Mouse (Mus musculus): ENCODE data around the gene Hsd11b1. TPM values are rescaled to one million over a fixed set of nuclear protein-coding genes. Genes with fewer than 3 reads are reported as not detected.

Hsd11b1 gene
- total and polyA plus RNA-seq, 3 experiments = 10.5 to 20.9 (median 15.1) TPM

DNA sequence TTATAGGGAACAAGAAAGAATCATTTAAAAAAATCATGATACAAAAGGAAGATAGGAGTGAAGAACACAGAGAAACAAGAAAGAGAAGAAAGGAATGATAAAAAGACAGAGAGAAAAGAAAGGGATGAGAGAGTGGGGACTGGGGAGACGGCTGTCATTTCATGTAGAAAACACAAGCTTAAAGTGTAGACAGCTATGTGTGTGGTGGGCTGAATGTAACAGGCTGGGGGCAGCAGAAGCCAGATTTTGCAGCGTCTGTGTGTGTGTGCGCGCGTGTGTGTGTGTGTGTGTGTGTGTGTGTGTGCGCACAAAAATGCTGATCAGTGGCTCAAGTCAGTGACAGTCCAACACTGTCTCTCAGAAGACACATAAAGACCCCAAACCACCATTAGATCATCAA, 19.6 kb downstream of the Hsd11b1 start:
- intact Hi-C loops (cut with DNase I) = no loop called here
- 83% methylated on average over 6 of the region's 6 CpGs for WGBS
- Histone ChIP-seq H3K27me3 (ENCODE audit: control insufficient read depth, insufficient read depth, low read length) (no peaks in the 10 kb centered on the region), H3K79me2 (replicated peaks; ENCODE audit: control insufficient read depth, insufficient read depth, low read length) (no peaks in the 10 kb centered on the region), H3K4me1 (ENCODE audit: control insufficient read depth, insufficient read depth, low read length) (peaks cover 7% of the 10 kb centered on the region), H3K36me3 (ENCODE audit: control insufficient read depth, insufficient read depth, low read length) (peaks cover 4% of the 10 kb centered on the region), H3K4me3 (no peak overlapping the region), H3K9ac (ENCODE audit: low read depth, low read length) (no peak overlapping the region), H3K27ac (no peak overlapping the region; the same call in 1 of the 2 replicates)
- TF ChIP-seq EP300 (IDR thresholded peaks at IDR 0.05; ENCODE audit: insufficient read depth, low read depth, low read length) (no peak), POLR2A (IDR thresholded peaks at IDR 0.05; ENCODE audit: insufficient read depth, low read depth, low read length) (no peak), CTCF (IDR thresholded peaks at IDR 0.05) (no peak)
- DNase-seq = no peak

DNA sequence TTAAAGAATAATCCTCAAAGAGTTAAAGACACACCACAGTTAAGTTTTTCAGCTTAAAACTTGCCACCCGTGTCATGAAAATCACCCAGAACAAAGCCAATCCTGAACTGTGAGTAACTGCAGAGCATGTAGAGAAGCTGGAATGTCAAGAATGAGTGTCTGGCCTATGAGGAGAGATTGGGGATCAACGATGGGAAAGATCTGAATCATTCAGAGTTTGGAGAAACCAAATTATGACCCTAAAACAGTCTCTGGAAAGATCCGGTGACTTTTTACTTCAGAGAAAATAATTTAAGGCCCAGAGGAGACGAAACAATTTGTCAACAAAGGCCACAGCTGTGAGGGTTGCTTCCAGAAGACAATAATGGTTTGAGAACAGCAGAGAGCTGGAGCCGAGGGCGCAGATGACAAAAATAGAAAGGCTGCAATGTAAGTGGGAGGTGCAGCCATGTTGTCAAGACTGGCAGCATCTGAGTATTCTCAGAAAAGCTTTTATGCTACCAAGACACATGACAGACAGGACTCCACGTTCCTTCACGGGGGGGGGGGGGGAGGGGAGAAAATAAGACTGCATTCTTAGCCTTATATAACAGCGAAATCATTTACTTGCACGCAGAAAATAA, 20.2 kb downstream of the Hsd11b1 start:
- intact Hi-C loops (cut with DNase I) = no loop called here
- 35% methylated on average over 10 of the region's 10 CpGs for WGBS
- TF ChIP-seq EP300 (IDR thresholded peaks at IDR 0.05; ENCODE audit: insufficient read depth, low read depth, low read length) (0 out of 2 replicates have a peak, but pooled peaks have one; percentile 28), CTCF (IDR thresholded peaks at IDR 0.05) (no peak), POLR2A (IDR thresholded peaks at IDR 0.05; ENCODE audit: insufficient read depth, low read depth, low read length) (no peak)
- Histone ChIP-seq H3K4me1 (ENCODE audit: control insufficient read depth, insufficient read depth, low read length) (peaks cover 7% of the 10 kb centered on the region), H3K4me3 (no peak overlapping the region), H3K36me3 (ENCODE audit: control insufficient read depth, insufficient read depth, low read length) (peaks cover 4% of the 10 kb centered on the region), H3K27me3 (ENCODE audit: control insufficient read depth, insufficient read depth, low read length) (no peaks in the 10 kb centered on the region), H3K79me2 (replicated peaks; ENCODE audit: control insufficient read depth, insufficient read depth, low read length) (no peaks in the 10 kb centered on the region), H3K9ac (ENCODE audit: low read depth, low read length) (no peak overlapping the region), H3K27ac (peak overlapping the region; percentile 74)
- DNase-seq = no peak

DNA sequence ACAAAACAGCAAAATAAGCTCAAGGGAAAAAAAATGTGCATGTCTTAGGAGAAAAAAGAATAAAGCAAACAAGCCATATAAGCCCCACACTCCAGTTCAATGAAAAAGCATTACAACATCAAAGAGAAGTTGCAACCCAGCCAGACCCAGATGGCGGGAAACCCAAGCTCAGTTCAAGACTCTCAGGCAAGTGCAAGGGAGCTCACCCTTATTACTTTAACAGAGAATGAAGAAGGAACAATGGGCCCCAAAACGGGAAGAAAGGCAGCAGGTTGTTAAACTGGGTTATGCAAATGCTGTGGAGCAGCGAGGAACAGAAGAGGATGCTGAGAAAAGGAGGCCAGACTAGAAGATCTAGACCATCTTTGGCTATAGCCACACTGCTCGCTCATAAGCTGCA, 21.0 kb downstream of the Hsd11b1 start:
- peak; percentile 28 to 31 for DNase-seq
- intact Hi-C loops (cut with DNase I) = no loop called here
- no peaks in the 10 kb centered on the region for H3K79me2 ChIP-seq (replicated peaks; ENCODE audit: control insufficient read depth, insufficient read depth, low read length)
- peaks cover 4% of the 10 kb centered on the region for H3K36me3 ChIP-seq (ENCODE audit: control insufficient read depth, insufficient read depth, low read length)
- H3K4me3 ChIP-seq = no peak overlapping the region
- 77% methylated on average over 4 of the region's 4 CpGs for WGBS
- no peak overlapping the region for H3K9ac ChIP-seq (ENCODE audit: low read depth, low read length)
- H3K4me1 ChIP-seq (ENCODE audit: control insufficient read depth, insufficient read depth, low read length) = peaks cover 7% of the 10 kb centered on the region
- H3K27me3 ChIP-seq (ENCODE audit: control insufficient read depth, insufficient read depth, low read length) = no peaks in the 10 kb centered on the region
- TF ChIP-seq CTCF (IDR thresholded peaks at IDR 0.05) (no peak), EP300 (IDR thresholded peaks at IDR 0.05; ENCODE audit: insufficient read depth, low read depth, low read length) (no peak), POLR2A (IDR thresholded peaks at IDR 0.05; ENCODE audit: insufficient read depth, low read depth, low read length) (no peak)
- peak overlapping the region; percentile 74 for H3K27ac ChIP-seq

DNA sequence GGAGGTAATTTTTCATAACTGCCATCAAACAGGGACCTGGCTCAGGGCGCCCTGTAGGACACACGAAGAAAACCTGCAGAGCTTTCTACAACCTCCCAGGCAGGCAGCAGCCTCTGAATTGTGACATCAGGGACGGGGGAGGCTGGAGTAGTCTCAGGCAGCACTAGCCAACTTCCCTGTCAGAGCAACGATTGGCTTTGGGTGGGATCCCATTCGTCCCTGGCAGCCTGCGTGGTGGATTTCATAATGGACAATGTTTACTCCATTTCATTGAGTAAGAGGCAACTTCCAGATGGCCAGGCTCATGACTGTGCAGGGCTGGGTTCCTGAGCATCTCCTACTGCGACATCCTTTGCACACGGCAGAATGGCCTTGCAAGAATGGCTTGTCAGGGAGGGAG, 21.6 kb downstream of the Hsd11b1 start:
- Histone ChIP-seq H3K36me3 (ENCODE audit: control insufficient read depth, insufficient read depth, low read length) (peaks cover 4% of the 10 kb centered on the region), H3K27ac (no peak overlapping the region; the same call in 1 of the 2 replicates), H3K27me3 (ENCODE audit: control insufficient read depth, insufficient read depth, low read length) (no peaks in the 10 kb centered on the region), H3K4me1 (ENCODE audit: control insufficient read depth, insufficient read depth, low read length) (peaks cover 7% of the 10 kb centered on the region), H3K79me2 (replicated peaks; ENCODE audit: control insufficient read depth, insufficient read depth, low read length) (no peaks in the 10 kb centered on the region), H3K9ac (ENCODE audit: low read depth, low read length) (no peak overlapping the region), H3K4me3 (no peak overlapping the region)
- peak; percentile 89 for TF ChIP-seq EP300 (IDR thresholded peaks at IDR 0.05; ENCODE audit: insufficient read depth, low read depth, low read length)
- no peak for TF ChIP-seq CTCF (IDR thresholded peaks at IDR 0.05)
- peak; percentile 60; the same call in 1 of the 2 replicates for TF ChIP-seq POLR2A (IDR thresholded peaks at IDR 0.05; ENCODE audit: insufficient read depth, low read depth, low read length)
- intact Hi-C loops (cut with DNase I) = no loop called here
- 46% methylated on average over 8 of the region's 8 CpGs for WGBS
- DNase-seq = peak; percentile 84 to 90

DNA sequence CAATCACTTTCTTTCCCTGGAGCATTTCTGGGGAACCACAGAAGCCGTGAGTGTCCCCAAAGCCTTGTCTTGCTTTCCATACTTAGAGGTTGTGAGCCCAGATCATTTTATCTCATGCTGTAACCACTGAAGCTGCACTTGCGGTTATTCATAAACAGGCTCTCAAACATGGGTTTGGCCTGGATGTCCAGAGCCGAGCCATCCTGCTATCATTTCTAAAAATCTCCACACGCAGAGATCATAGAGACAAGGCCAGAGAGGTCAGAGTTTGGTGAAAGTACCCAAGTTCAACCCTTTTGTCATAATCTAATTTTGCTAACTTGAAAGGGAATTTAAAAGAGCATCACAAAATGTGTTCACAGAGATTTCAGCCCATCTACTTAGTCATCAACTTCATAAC, 22.4 kb downstream of the Hsd11b1 start:
- H3K27me3 ChIP-seq (ENCODE audit: control insufficient read depth, insufficient read depth, low read length) = no peaks in the 10 kb centered on the region
- H3K36me3 ChIP-seq (ENCODE audit: control insufficient read depth, insufficient read depth, low read length) = peaks cover 4% of the 10 kb centered on the region
- H3K79me2 ChIP-seq (replicated peaks; ENCODE audit: control insufficient read depth, insufficient read depth, low read length) = no peaks in the 10 kb centered on the region
- 90% methylated on average over 4 of the region's 4 CpGs for WGBS
- no peak overlapping the region for H3K9ac ChIP-seq (ENCODE audit: low read depth, low read length)
- intact Hi-C loops (cut with DNase I) = no loop called here
- DNase-seq = no peak
- H3K4me1 ChIP-seq (ENCODE audit: control insufficient read depth, insufficient read depth, low read length) = peaks cover 7% of the 10 kb centered on the region
- no peak overlapping the region for H3K4me3 ChIP-seq
- H3K27ac ChIP-seq = no peak overlapping the region
- TF ChIP-seq EP300 (IDR thresholded peaks at IDR 0.05; ENCODE audit: insufficient read depth, low read depth, low read length) (no peak), POLR2A (IDR thresholded peaks at IDR 0.05; ENCODE audit: insufficient read depth, low read depth, low read length) (no peak), CTCF (IDR thresholded peaks at IDR 0.05) (no peak)

DNA sequence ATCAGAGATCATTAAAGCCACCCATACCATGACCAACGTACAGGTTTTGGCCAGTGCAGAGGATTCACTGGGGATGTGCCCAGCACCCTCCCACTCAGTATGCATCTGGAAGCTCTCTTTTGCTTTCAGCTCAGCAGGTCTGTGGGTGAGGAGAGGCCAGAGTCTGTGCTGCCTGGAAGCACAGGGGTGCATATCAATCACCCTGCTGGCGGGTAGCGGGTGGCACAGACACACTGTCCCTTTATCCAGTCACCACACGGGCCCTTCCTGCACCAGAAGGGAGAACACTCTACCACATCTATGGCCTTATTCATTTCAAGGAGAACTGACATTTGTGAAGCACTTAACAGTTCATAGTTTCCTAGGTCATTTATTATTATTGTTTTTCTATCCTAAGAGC, 25.4 kb downstream of the Hsd11b1 start:
- no peak for DNase-seq
- Histone ChIP-seq H3K9ac (ENCODE audit: low read depth, low read length) (no peak overlapping the region), H3K27ac (no peak overlapping the region), H3K36me3 (ENCODE audit: control insufficient read depth, insufficient read depth, low read length) (peaks cover 2% of the 10 kb centered on the region; the same call in 1 of the 2 replicates), H3K4me1 (ENCODE audit: control insufficient read depth, insufficient read depth, low read length) (peaks cover 5% of the 10 kb centered on the region), H3K4me3 (no peak overlapping the region), H3K79me2 (replicated peaks; ENCODE audit: control insufficient read depth, insufficient read depth, low read length) (no peaks in the 10 kb centered on the region), H3K27me3 (ENCODE audit: control insufficient read depth, insufficient read depth, low read length) (no peaks in the 10 kb centered on the region)
- 58% methylated on average over 4 of the region's 4 CpGs for WGBS
- intact Hi-C loops (cut with DNase I) = no loop called here
- TF ChIP-seq EP300 (IDR thresholded peaks at IDR 0.05; ENCODE audit: insufficient read depth, low read depth, low read length) (no peak), POLR2A (IDR thresholded peaks at IDR 0.05; ENCODE audit: insufficient read depth, low read depth, low read length) (no peak), CTCF (IDR thresholded peaks at IDR 0.05) (no peak)

All from heart, adult 2 months (tissue).